Mouse (Mus musculus) heart, embryonic 15.5 days (tissue): ENCODE data around the gene Tmc3. TPM values are rescaled to one million over a fixed set of nuclear protein-coding genes. Genes with fewer than 3 reads are reported as not detected.

Experiments
- ATAC-seq: fragments of 200-750 bp; cut with Nextera tagmentation; replicated peaks from 2 replicates; pipeline ENCODE4 v1.8.0; 2017; ENCODE audit warnings: low read depth, moderate TSS enrichment; ENCODE audit not compliant: insufficient number of reproducible peaks, insufficient read depth, low FRiP score
- H3K27ac ChIP-seq: fragments of 300-500 bp; sonication (generic); 2 replicates; pipeline ENCODE4 v1.5.1; 2015; ENCODE audit warnings: mild to moderate bottlenecking, inconsistent platforms
- H3K27me3 ChIP-seq: fragments of 300-500 bp; sonication (generic); 2 replicates; pipeline ENCODE4 v1.6.1; 2015; ENCODE audit warnings: inconsistent platforms
- H3K36me3 ChIP-seq: fragments of 300-500 bp; sonication (generic); 2 replicates; pipeline ENCODE4 v1.6.1; 2015; ENCODE audit warnings: mild to moderate bottlenecking, inconsistent platforms
- H3K4me1 ChIP-seq: fragments of 300-500 bp; sonication (generic); replicated peaks from 2 replicates; pipeline ENCODE4 v1.6.1; 2015; ENCODE audit warnings: inconsistent platforms
- H3K4me2 ChIP-seq: fragments of 300-500 bp; sonication (generic); 2 replicates; pipeline ENCODE4 v1.6.1; 2015; ENCODE audit warnings: inconsistent platforms, mild to moderate bottlenecking, moderate library complexity
- H3K4me3 ChIP-seq: fragments of 300-500 bp; sonication (generic); 2 replicates; pipeline ENCODE4 v1.5.1; 2015; ENCODE audit warnings: mild to moderate bottlenecking, inconsistent platforms
- H3K9ac ChIP-seq: fragments of 300-500 bp; sonication (generic); 2 replicates; pipeline ENCODE4 v1.6.1; 2015; ENCODE audit warnings: mild to moderate bottlenecking, inconsistent platforms
- H3K9me3 ChIP-seq: fragments of 300-500 bp; sonication (generic); replicated peaks from 2 replicates; pipeline ENCODE4 v1.6.1; 2016; ENCODE audit warnings: inconsistent platforms
- WGBS: fragments of 180-500 bp; shearing (Covaris S2); methylation state at CpG from one replicate; pipeline ENCODE4 v1.1.7; 2015; ENCODE audit warnings: mixed read lengths; 5-methylcytosine and 5-hydroxymethylcytosine counted together
- polyA plus RNA-seq: library from polyadenylated mRNA; unstranded; fragments of >200 nt; fragmentation: Nextera tagmentation; extraction: Ambion mirVana; gene quantifications from 2 replicates; pipeline ENCODE4 v1.2.1, GENCODE M21; 2015

Gene Tmc3
- polyA plus RNA-seq, 1 experiment from 2014 or later = 0.64 TPM

GRCm38 (mm10) chr7:83639084-83639483 is 54.4 kb downstream of the Tmc3 start:
- Histone ChIP-seq H3K4me3 (no peak overlapping the region), H3K27me3 (no peaks in the 10 kb centered on the region), H3K9me3 (no peaks in the 10 kb centered on the region), H3K4me1 (peaks cover 43% of the 10 kb centered on the region), H3K36me3 (peaks cover 38% of the 10 kb centered on the region), H3K9ac (no peak overlapping the region), H3K27ac (no peak overlapping the region), H3K4me2 (no peak overlapping the region)
- no peak for ATAC-seq
- WGBS = 74% methylated on average over 3 of the region's 3 CpGs

- H3K4me1 ChIP-seq = peaks cover 39% of the 10 kb centered on the region
- H3K27ac ChIP-seq = peak overlapping the region; percentile 66; the same call in 1 of the 2 replicates
- peaks cover 38% of the 10 kb centered on the region for H3K36me3 ChIP-seq
- ATAC-seq = no peak
- H3K9ac ChIP-seq = no peak overlapping the region
- H3K4me3 ChIP-seq = no peak overlapping the region
- H3K4me2 ChIP-seq = no peak overlapping the region
- H3K27me3 ChIP-seq = no peaks in the 10 kb centered on the region
- 81% methylated on average over 5 of the region's 5 CpGs for WGBS
- no peaks in the 10 kb centered on the region for H3K9me3 ChIP-seq
These were observed 55.9 kb downstream of the Tmc3 start for GRCm38 (mm10) chr7:83640581-83640980.

- ATAC-seq = no peak
- peaks cover 38% of the 10 kb centered on the region for H3K36me3 ChIP-seq
- peaks cover 39% of the 10 kb centered on the region for H3K4me1 ChIP-seq
These were observed 56.4 kb downstream of the Tmc3 start for GRCm38 (mm10) chr7:83641163-83641562.

GRCm38 (mm10) chr7:83643581-83643980 is 58.9 kb downstream of the Tmc3 start:
- H3K27ac ChIP-seq = peak overlapping the region; percentile 31; the same call in 1 of the 2 replicates
- H3K4me2 ChIP-seq = no peak overlapping the region
- no peak for ATAC-seq
- H3K27me3 ChIP-seq = no peaks in the 10 kb centered on the region
- no peak overlapping the region for H3K4me3 ChIP-seq
- H3K36me3 ChIP-seq = peaks cover 18% of the 10 kb centered on the region
- no peak overlapping the region for H3K9ac ChIP-seq
- H3K9me3 ChIP-seq = no peaks in the 10 kb centered on the region
- H3K4me1 ChIP-seq = peaks cover 39% of the 10 kb centered on the region
- whole genome bisulfite sequencing = 55% methylated on average over 6 of the region's 6 CpGs

More at GRCm38 (mm10) chr7:83641163-83641562, 56.4 kb downstream of the Tmc3 start:
- WGBS = 44% methylated on average over 2 of the region's 2 CpGs
- H3K4me3 ChIP-seq = no peak overlapping the region
- no peak overlapping the region for H3K4me2 ChIP-seq
- no peak overlapping the region for H3K9ac ChIP-seq
- peak overlapping the region; percentile 66 for H3K27ac ChIP-seq
- H3K9me3 ChIP-seq = no peaks in the 10 kb centered on the region
- H3K27me3 ChIP-seq = no peaks in the 10 kb centered on the region

- Histone ChIP-seq H3K36me3 (peaks cover 17% of the 10 kb centered on the region), H3K9me3 (no peaks in the 10 kb centered on the region), H3K27ac (no peak overlapping the region), H3K9ac (no peak overlapping the region), H3K4me2 (no peak overlapping the region), H3K4me1 (peaks cover 35% of the 10 kb centered on the region), H3K4me3 (no peak overlapping the region), H3K27me3 (no peaks in the 10 kb centered on the region)
- 85% methylated on average over 2 of the region's 2 CpGs for WGBS
- ATAC-seq = no peak
These were observed 60.0 kb downstream of the Tmc3 start for GRCm38 (mm10) chr7:83644761-83645160.

GRCm38 (mm10) chr7:83645476-83645875 is 60.7 kb downstream of the Tmc3 start:
- Histone ChIP-seq H3K9ac (no peak overlapping the region), H3K4me1 (peaks cover 29% of the 10 kb centered on the region), H3K36me3 (peaks cover 14% of the 10 kb centered on the region), H3K4me2 (no peak overlapping the region), H3K9me3 (no peaks in the 10 kb centered on the region), H3K27me3 (no peaks in the 10 kb centered on the region), H3K27ac (no peak overlapping the region), H3K4me3 (no peak overlapping the region)
- ATAC-seq = no peak
- WGBS = 79% methylated on average over 5 of the region's 5 CpGs

GRCm38 (mm10) chr7:83648807-83649206 is 64.1 kb downstream of the Tmc3 start:
- Histone ChIP-seq H3K4me1 (no peaks in the 10 kb centered on the region), H3K36me3 (no peaks in the 10 kb centered on the region), H3K4me3 (no peak overlapping the region), H3K9me3 (no peaks in the 10 kb centered on the region), H3K27ac (no peak overlapping the region), H3K9ac (no peak overlapping the region), H3K27me3 (no peaks in the 10 kb centered on the region), H3K4me2 (no peak overlapping the region)
- 77% methylated on average over 7 of the region's 7 CpGs for WGBS
- ATAC-seq = no peak

GRCm38 (mm10) chr7:83650638-83651037 is 65.9 kb downstream of the Tmc3 start:
- 65% methylated on average over 5 of the region's 5 CpGs for WGBS
- H3K27ac ChIP-seq = no peak overlapping the region
- no peak for ATAC-seq
- no peak overlapping the region for H3K4me2 ChIP-seq
- no peaks in the 10 kb centered on the region for H3K4me1 ChIP-seq
- no peaks in the 10 kb centered on the region for H3K9me3 ChIP-seq
- no peak overlapping the region for H3K9ac ChIP-seq
- no peak overlapping the region for H3K4me3 ChIP-seq
- no peaks in the 10 kb centered on the region for H3K27me3 ChIP-seq
- no peaks in the 10 kb centered on the region for H3K36me3 ChIP-seq

GRCm38 (mm10) chr7:83652498-83652897 is 67.8 kb downstream of the Tmc3 start:
- 77% methylated on average over 5 of the region's 5 CpGs for WGBS

GRCm38 (mm10) chr7:83653605-83654051 is 68.9 kb downstream of the Tmc3 start:
- no peak overlapping the region for H3K9ac ChIP-seq
- peak overlapping the region; percentile 26; the same call in 1 of the 2 replicates for H3K4me2 ChIP-seq
- H3K9me3 ChIP-seq = no peaks in the 10 kb centered on the region
- H3K27ac ChIP-seq = no peak overlapping the region
- 83% methylated on average over 2 of the region's 2 CpGs for WGBS
- H3K4me1 ChIP-seq = no peaks in the 10 kb centered on the region
- no peak for ATAC-seq
- H3K36me3 ChIP-seq = no peaks in the 10 kb centered on the region
- H3K4me3 ChIP-seq = peak overlapping the region; percentile 23; the same call in 1 of the 2 replicates
- H3K27me3 ChIP-seq = no peaks in the 10 kb centered on the region

More at GRCm38 (mm10) chr7:83652498-83652897, 67.8 kb downstream of the Tmc3 start:
- ATAC-seq = no peak
- Histone ChIP-seq H3K9me3 (no peaks in the 10 kb centered on the region), H3K9ac (no peak overlapping the region), H3K4me3 (no peak overlapping the region), H3K27me3 (no peaks in the 10 kb centered on the region), H3K4me2 (no peak overlapping the region), H3K4me1 (no peaks in the 10 kb centered on the region), H3K36me3 (no peaks in the 10 kb centered on the region), H3K27ac (no peak overlapping the region)

GRCm38 (mm10) chr7:83654196-83654595 is 69.5 kb downstream of the Tmc3 start:
- Histone ChIP-seq H3K9ac (no peak overlapping the region), H3K4me1 (no peaks in the 10 kb centered on the region), H3K27ac (no peak overlapping the region), H3K4me3 (peak overlapping the region; percentile 23), H3K9me3 (no peaks in the 10 kb centered on the region), H3K4me2 (peak overlapping the region; percentile 26; the same call in 1 of the 2 replicates), H3K27me3 (no peaks in the 10 kb centered on the region), H3K36me3 (no peaks in the 10 kb centered on the region)
- WGBS = 67% methylated on average over 2 of the region's 2 CpGs
- no peak for ATAC-seq

- peak; percentile 71 for ATAC-seq
- H3K27me3 ChIP-seq = no peaks in the 10 kb centered on the region
- no peaks in the 10 kb centered on the region for H3K9me3 ChIP-seq
- peak overlapping the region; percentile 26 for H3K4me2 ChIP-seq
- WGBS = 56% methylated on average over 5 of the region's 5 CpGs
- H3K4me3 ChIP-seq = peak overlapping the region; percentile 23
- no peak overlapping the region for H3K9ac ChIP-seq
- H3K27ac ChIP-seq = peak overlapping the region; percentile 61
- no peaks in the 10 kb centered on the region for H3K36me3 ChIP-seq
- no peaks in the 10 kb centered on the region for H3K4me1 ChIP-seq
These were observed 70.4 kb downstream of the Tmc3 start for GRCm38 (mm10) chr7:83654938-83655630.
